Comparison of ENCODE assay signal across 8 mouse cellular contexts in the genomic region with DNA sequence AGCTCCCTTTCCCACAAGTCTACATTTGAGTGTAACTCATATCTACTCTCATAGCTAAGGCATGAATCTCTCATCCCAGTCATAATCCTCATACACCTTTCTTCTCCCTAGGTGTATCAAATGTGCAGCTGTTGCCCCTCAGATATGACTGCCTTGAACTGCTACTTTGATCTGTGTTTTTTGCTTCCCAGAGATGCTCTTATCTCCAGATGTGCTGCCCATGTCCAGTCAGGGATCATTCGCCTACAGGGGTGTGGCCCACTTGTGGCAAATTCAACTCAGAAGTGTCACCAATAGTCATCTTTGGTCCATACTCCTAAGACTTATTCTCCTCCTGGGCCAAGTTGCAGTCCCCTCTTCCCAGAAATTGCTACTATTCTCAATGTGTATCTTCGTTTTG. TPM values are rescaled to one million over a fixed set of nuclear protein-coding genes. Genes with fewer than 3 reads are reported as not detected.
DNase-seq lines count a peak whose midpoint lies in the region; ATAC-seq and TF ChIP-seq lines count a peak whose summit lies in the region.

No protein-coding gene starts in this region.

- H3K9ac ChIP-seq in limb, embryonic 14.5 days (ENCODE audit: low read depth, low read length, severe bottlenecking) = peak overlapping the region; percentile 80
- peak overlapping the region; percentile 32 for H3K9ac ChIP-seq in stomach, embryonic 14.5 days (replicated peaks; ENCODE audit: low read depth, low read length)

- peak overlapping the region; percentile 99 for H3K4me3 ChIP-seq in megakaryocyte, embryonic 14.5 days (replicated peaks)
- peak overlapping the region; percentile 70 for H3K4me3 ChIP-seq in limb, embryonic 14.5 days (replicated peaks; ENCODE audit: low read length)
- H3K4me3 ChIP-seq in stomach, embryonic 14.5 days (ENCODE audit: low read depth, low read length) = peak overlapping the region; percentile 42

- H3K4me2 ChIP-seq in limb, embryonic 14.5 days (replicated peaks; ENCODE audit: low read depth, low read length, severe bottlenecking) = peak overlapping the region; percentile 86
- peak overlapping the region; percentile 74 for H3K4me2 ChIP-seq in stomach, embryonic 14.5 days (replicated peaks; ENCODE audit: low read depth, low read length)

- no peaks in the 10 kb centered on the region for H3K9me3 ChIP-seq in megakaryocyte, embryonic 14.5 days
- H3K9me3 ChIP-seq in limb, embryonic 14.5 days (ENCODE audit: control insufficient read depth, low read length) = no peaks in the 10 kb centered on the region
- H3K9me3 ChIP-seq in stomach, embryonic 14.5 days (ENCODE audit: control insufficient read depth, low read depth, low read length) = no peaks in the 10 kb centered on the region

- WGBS in limb, embryonic 14.5 days = 25% methylated on average over 2 of the region's 2 CpGs
- 31% methylated on average over 2 of the region's 2 CpGs for WGBS in stomach, embryonic 14.5 days

- no peak for TF ChIP-seq POLR2A in limb, embryonic 14.5 days (IDR thresholded peaks at IDR 0.05; ENCODE audit: borderline replicate concordance, extremely low read depth, insufficient read depth, insufficient read length)

- H3K36me3 ChIP-seq in megakaryocyte, embryonic 14.5 days (replicated peaks; ENCODE audit: low read length) = peaks cover 56% of the 10 kb centered on the region
- H3K36me3 ChIP-seq in limb, embryonic 14.5 days (ENCODE audit: control insufficient read depth, insufficient read depth, low read length) = peaks cover 51% of the 10 kb centered on the region
- H3K36me3 ChIP-seq in stomach, embryonic 14.5 days (ENCODE audit: control insufficient read depth, insufficient read depth, low read length) = peaks cover 16% of the 10 kb centered on the region

- H3K4me1 ChIP-seq in megakaryocyte, embryonic 14.5 days = peaks cover 20% of the 10 kb centered on the region
- peaks cover 4% of the 10 kb centered on the region; the same call in 1 of the 2 replicates for H3K4me1 ChIP-seq in limb, embryonic 14.5 days (ENCODE audit: control insufficient read depth, insufficient read depth, low read length)
- H3K4me1 ChIP-seq in stomach, embryonic 14.5 days (ENCODE audit: control insufficient read depth, insufficient read depth, low read length) = no peaks in the 10 kb centered on the region

- ATAC-seq in megakaryocyte, adult 5-6 weeks (ENCODE audit: poor library complexity, severe bottlenecking) = no peak
- peak; percentile 49 for ATAC-seq in erythroid progenitor cell, adult 5-6 weeks (replicated peaks; ENCODE audit: low FRiP score, poor library complexity, severe bottlenecking)
- ATAC-seq in limb, embryonic 14.5 days (ENCODE audit: low FRiP score, low read depth) = no peak
- no peak for ATAC-seq in stomach, embryonic 14.5 days (ENCODE audit: insufficient number of reproducible peaks, insufficient read depth, low FRiP score, low read depth)

- H3K27ac ChIP-seq in limb, embryonic 14.5 days (replicated peaks; ENCODE audit: low read depth, low read length) = peak overlapping the region; percentile 81; the same call in 1 of the 2 replicates
- H3K27ac ChIP-seq in stomach, embryonic 14.5 days (ENCODE audit: low read length) = peak overlapping the region; percentile 35; the same call in 1 of the 2 replicates

- H3K27me3 ChIP-seq in megakaryocyte, embryonic 14.5 days (replicated peaks) = no peaks in the 10 kb centered on the region
- H3K27me3 ChIP-seq in limb, embryonic 14.5 days (ENCODE audit: control insufficient read depth, insufficient read depth, low read length) = no peaks in the 10 kb centered on the region
- no peaks in the 10 kb centered on the region for H3K27me3 ChIP-seq in stomach, embryonic 14.5 days (ENCODE audit: control insufficient read depth, insufficient read depth, low read length)

- no peak for DNase-seq in limb, embryonic 14.5 days (ENCODE audit: low spot score)
- no peak for DNase-seq in embryo, embryonic 10 days (ENCODE audit: low spot score)
- no peak for DNase-seq in thymus, postnatal 10 days (ENCODE audit: low spot score in 2 of 2)
- DNase-seq in right cerebral cortex, postnatal 4 days = no peak

RNA-seq across cellular contexts. Expression of a gene that starts 0.7 kb away (rescaled TPM):
- polyA plus RNA-seq in megakaryocyte, embryonic 14.5 days (2012; ENCODE audit: insufficient read depth, low replicate concordance) = 1.1 TPM in 1 of 2 replicates, not detected in the other
- 2.1 and 7.9 TPM in 2 replicates for total RNA-seq in megakaryocyte, adult 5-6 weeks (2015)
- total RNA-seq in megakaryocyte, adult 5-6 weeks (2017) = 2.2 and 3.7 TPM in 2 replicates
- 5.9 and 8.6 TPM in 2 replicates for total RNA-seq in erythroid progenitor cell, adult 5-6 weeks (2015; ENCODE audit: low replicate concordance)
- 5.1 and 7.1 TPM in 2 replicates for total RNA-seq in erythroid progenitor cell, adult 5-6 weeks (2017; ENCODE audit: low replicate concordance)
- 9.7 and 14.9 TPM in 2 replicates for polyA plus RNA-seq in limb, embryonic 14.5 days (2012; rRNA removed)
- 6.9 and 7.2 TPM in 2 replicates for polyA plus RNA-seq in limb, embryonic 14.5 days (2014; fragmentation: Nextera tagmentation; extraction: Ambion mirVana)
- 5.7 and 11.6 TPM in 2 replicates for polyA plus RNA-seq in stomach, embryonic 14.5 days (2014; fragmentation: Nextera tagmentation; extraction: Ambion mirVana)

RNA-seq across cellular contexts. Expression of a gene that starts 0.8 kb away (rescaled TPM):
- 17.7 and 19.6 TPM in 2 replicates for polyA plus RNA-seq in megakaryocyte, embryonic 14.5 days (2012; ENCODE audit: insufficient read depth, low replicate concordance)
- total RNA-seq in megakaryocyte, adult 5-6 weeks (2015) = 82.6 and 86.7 TPM in 2 replicates
- total RNA-seq in megakaryocyte, adult 5-6 weeks (2017) = 53.5 and 74.3 TPM in 2 replicates
- total RNA-seq in erythroid progenitor cell, adult 5-6 weeks (2015; ENCODE audit: low replicate concordance) = 174 and 196 TPM in 2 replicates
- 133 and 162 TPM in 2 replicates for total RNA-seq in erythroid progenitor cell, adult 5-6 weeks (2017; ENCODE audit: low replicate concordance)
- polyA plus RNA-seq in limb, embryonic 14.5 days (2012; rRNA removed) = 65.2 and 75.9 TPM in 2 replicates
- polyA plus RNA-seq in limb, embryonic 14.5 days (2014; fragmentation: Nextera tagmentation; extraction: Ambion mirVana) = 88.2 and 104 TPM in 2 replicates
- 117 and 124 TPM in 2 replicates for polyA plus RNA-seq in stomach, embryonic 14.5 days (2014; fragmentation: Nextera tagmentation; extraction: Ambion mirVana)

RNA-seq across cellular contexts. Expression of a gene that starts 46.6 kb away (rescaled TPM):
- polyA plus RNA-seq in megakaryocyte, embryonic 14.5 days (2012; ENCODE audit: insufficient read depth, low replicate concordance) = not detected in 2 replicates
- total RNA-seq in megakaryocyte, adult 5-6 weeks (2015) = 0.34 and 0.62 TPM in 2 replicates
- total RNA-seq in megakaryocyte, adult 5-6 weeks (2017) = 0.26 and 1.2 TPM in 2 replicates
- total RNA-seq in erythroid progenitor cell, adult 5-6 weeks (2015; ENCODE audit: low replicate concordance) = 6.7 and 14.8 TPM in 2 replicates
- 6.1 and 8.9 TPM in 2 replicates for total RNA-seq in erythroid progenitor cell, adult 5-6 weeks (2017; ENCODE audit: low replicate concordance)
- polyA plus RNA-seq in limb, embryonic 14.5 days (2012; rRNA removed) = 1.9 and 2.4 TPM in 2 replicates
- 0.73 and 1.0 TPM in 2 replicates for polyA plus RNA-seq in limb, embryonic 14.5 days (2014; fragmentation: Nextera tagmentation; extraction: Ambion mirVana)
- 1.1 and 1.3 TPM in 2 replicates for polyA plus RNA-seq in stomach, embryonic 14.5 days (2014; fragmentation: Nextera tagmentation; extraction: Ambion mirVana)

Comparison
In these comparisons a context has a peak if more than half of its experiments do, and no peak if none do; other contexts are left out.
1. H3K4me3 ChIP-seq: peak in every context shown above with its lines; median percentile 99 in megakaryocyte, embryonic 14.5 days; 70 in limb, embryonic 14.5 days; 42 in stomach, embryonic 14.5 days.